Mouse (Mus musculus) erythroblast, embryonic 14.5 days (primary cell): ENCODE data around the gene Tnpo2. TPM values are rescaled to one million over a fixed set of nuclear protein-coding genes. Genes with fewer than 3 reads are reported as not detected.

ENCODE experiments used
- H3K27me3 ChIP-seq: 2 replicates; pipeline ENCODE4 v1.6.1; 2012; ENCODE audit warnings: inconsistent platforms; ENCODE audit not compliant: control insufficient read depth
- H3K36me3 ChIP-seq: 2 replicates; pipeline ENCODE4 v1.6.1; 2012; ENCODE audit warnings: mild to moderate bottlenecking, inconsistent platforms; ENCODE audit not compliant: control insufficient read depth
- H3K4me1 ChIP-seq: 2 replicates; pipeline ENCODE4 v1.6.1; 2012; ENCODE audit warnings: inconsistent platforms; ENCODE audit not compliant: control insufficient read depth
- H3K4me3 ChIP-seq: replicated peaks from 2 replicates; pipeline ENCODE3; 2012; ENCODE audit warnings: moderate library complexity, mild to moderate bottlenecking, inconsistent platforms
- H3K9me3 ChIP-seq: 2 replicates; pipeline ENCODE4 v1.6.1; 2012; ENCODE audit warnings: low read length, inconsistent platforms, mixed read lengths; ENCODE audit not compliant: control insufficient read depth
- GATA1 ChIP-seq: IDR thresholded peaks from 2 replicates; pipeline ENCODE4 v1.6.1; 2012; ENCODE audit warnings: low read length, inconsistent platforms, mixed read lengths
- TAL1 ChIP-seq: IDR thresholded peaks from 3 replicates; pipeline ENCODE4 v1.6.1; 2012; ENCODE audit warnings: low read length, inconsistent platforms, mixed read lengths
- polyA plus RNA-seq: library from polyadenylated mRNA; stranded (reverse); fragments of >175 nt; gene quantifications from 2 replicates; pipeline ENCODE4 v1.2.3, GENCODE M21; 2012

The Tnpo2 gene
- 1.7 and 1.8 TPM in 2 replicates for polyA plus RNA-seq

DNA sequence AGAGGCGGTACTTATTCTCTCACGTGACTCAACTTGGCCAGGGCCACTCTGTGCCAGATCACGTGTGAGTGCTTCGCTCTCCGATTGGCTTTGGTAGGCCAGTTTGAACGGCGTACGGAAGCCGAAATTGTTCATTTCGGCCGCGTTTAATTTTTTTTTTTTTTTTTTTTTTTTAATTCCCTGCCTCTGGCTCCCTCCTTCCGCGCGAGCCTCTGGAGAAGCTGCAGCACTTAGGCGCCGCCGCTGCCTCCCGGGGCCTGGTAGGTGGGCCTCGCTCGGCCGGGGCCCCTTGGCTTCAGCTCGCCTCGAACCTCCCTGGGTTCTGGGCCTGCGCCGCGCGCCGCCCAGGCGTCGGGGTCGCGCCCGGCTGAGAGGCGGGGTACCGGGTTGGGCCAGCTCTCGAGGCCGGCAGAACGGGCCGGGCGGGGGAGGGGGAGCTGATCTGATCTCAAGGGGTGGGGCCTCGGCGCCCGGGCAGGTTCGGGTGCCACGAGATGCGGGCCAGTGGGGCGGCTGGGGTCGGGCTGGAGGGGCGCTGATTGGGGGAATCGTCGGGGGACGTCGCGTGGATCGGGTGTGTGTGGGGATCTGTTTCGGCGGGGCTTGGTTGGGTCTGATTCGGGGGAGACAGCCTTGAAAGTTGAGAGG is at the start of gene Tnpo2:
TSS of gene Tnpo2 (plus strand) at position 198 of the 648 bp plus-strand sequence.
- Histone ChIP-seq H3K9me3 (no peaks in the 10 kb centered on the region), H3K36me3 (peaks cover 57% of the 10 kb centered on the region), H3K4me1 (peaks cover 72% of the 10 kb centered on the region), H3K4me3 (peak within 1 kb of the TSS; percentile 91), H3K27me3 (no peaks in the 10 kb centered on the region)
- no peak for TF ChIP-seq TAL1
- TF ChIP-seq GATA1, result no peak

GRCm38 (mm10) chr8:84987388-84987787 is 49.3 kb upstream of the Tnpo2 start:
- H3K27me3 ChIP-seq, result no peaks in the 10 kb centered on the region
- H3K4me1 ChIP-seq, result peaks cover 76% of the 10 kb centered on the region
- H3K4me3 ChIP-seq, result no peak overlapping the region
- H3K9me3 ChIP-seq, result no peaks in the 10 kb centered on the region
- TF ChIP-seq GATA1 (no peak), TAL1 (no peak)
- no peaks in the 10 kb centered on the region for H3K36me3 ChIP-seq

- Histone ChIP-seq H3K4me1 (peaks cover 71% of the 10 kb centered on the region), H3K9me3 (no peaks in the 10 kb centered on the region), H3K36me3 (no peaks in the 10 kb centered on the region), H3K4me3 (no peak overlapping the region), H3K27me3 (no peaks in the 10 kb centered on the region)
- TF ChIP-seq TAL1 (no peak), GATA1 (no peak)
Observed at GRCm38 (mm10) chr8:84987903-84988302, 48.8 kb upstream of the Tnpo2 start.

GRCm38 (mm10) chr8:84989311-84989731 is 47.4 kb upstream of the Tnpo2 start:
- Histone ChIP-seq H3K27me3 (no peaks in the 10 kb centered on the region), H3K9me3 (no peaks in the 10 kb centered on the region), H3K4me1 (peaks cover 60% of the 10 kb centered on the region), H3K36me3 (no peaks in the 10 kb centered on the region), H3K4me3 (peak overlapping the region; percentile 75)
- peak; percentile 37; the same call in 2 of the 3 replicates for TF ChIP-seq TAL1
- no peak for TF ChIP-seq GATA1

DNA sequence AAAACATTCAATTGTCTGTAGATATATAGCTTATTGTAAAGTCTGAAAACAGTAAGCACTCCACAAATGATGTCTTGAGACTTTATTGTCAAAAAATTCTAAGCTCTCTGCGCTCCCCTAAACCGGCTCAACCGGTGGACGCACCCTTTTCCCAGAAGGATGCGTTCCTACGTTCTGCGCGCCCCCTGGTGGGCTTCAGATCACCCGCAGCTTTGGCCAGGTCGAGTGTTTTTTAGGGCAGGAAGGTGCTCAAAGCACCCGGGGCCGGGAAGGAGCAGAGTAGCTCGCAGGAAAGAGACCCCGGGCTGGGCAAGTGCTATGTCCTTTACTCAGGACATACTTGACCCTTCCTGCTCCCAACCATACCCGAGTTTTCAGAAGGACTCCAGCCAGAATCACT is 46.9 kb upstream of the Tnpo2 start:
- no peaks in the 10 kb centered on the region for H3K9me3 ChIP-seq
- peak overlapping the region; percentile 75 for H3K4me3 ChIP-seq
- no peaks in the 10 kb centered on the region for H3K27me3 ChIP-seq
- H3K36me3 ChIP-seq, result peaks cover under 1% of the 10 kb centered on the region; the same call in 1 of the 2 replicates
- H3K4me1 ChIP-seq, result peaks cover 55% of the 10 kb centered on the region
- TF ChIP-seq TAL1 (no peak), GATA1 (no peak)

DNA sequence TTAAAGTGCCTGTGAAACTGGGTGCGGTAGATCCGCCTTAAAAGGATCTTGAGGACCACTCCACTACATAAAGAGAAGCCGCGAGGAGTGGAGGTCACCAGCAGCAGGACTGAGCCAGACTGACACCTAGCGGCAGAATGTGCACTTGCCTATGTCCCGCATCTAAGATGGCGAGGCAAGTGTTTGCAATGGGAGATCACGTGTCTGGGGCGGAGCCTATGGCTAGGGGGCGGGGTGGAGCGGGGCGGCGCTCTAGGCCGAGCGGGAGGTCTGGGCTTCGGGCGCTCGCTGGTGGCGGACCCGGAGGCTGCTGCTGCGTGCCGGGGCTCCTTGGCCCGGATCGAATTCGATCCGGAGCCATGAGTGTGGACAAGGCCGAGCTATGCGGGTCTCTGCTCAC is 46.4 kb upstream of the Tnpo2 start, which contains the start of gene Hook2:
TSS of gene Hook2 (plus strand) at position 255 of the 400 bp plus-strand sequence.
- Histone ChIP-seq H3K4me1 (peaks cover 50% of the 10 kb centered on the region), H3K27me3 (no peaks in the 10 kb centered on the region)
- TF ChIP-seq TAL1 (no peak), GATA1 (no peak)

GRCm38 (mm10) chr8:84990836-84991235 is 45.9 kb upstream of the Tnpo2 start:
- no peak for TF ChIP-seq TAL1
- no peak for TF ChIP-seq GATA1
- Histone ChIP-seq H3K4me3 (peak overlapping the region; percentile 75), H3K36me3 (peaks cover 6% of the 10 kb centered on the region; the same call in 1 of the 2 replicates), H3K27me3 (no peaks in the 10 kb centered on the region), H3K9me3 (no peaks in the 10 kb centered on the region), H3K4me1 (peaks cover 45% of the 10 kb centered on the region)

More for the DNA sequence above, 46.4 kb upstream of the Tnpo2 start, which contains the start of gene Hook2:
- Histone ChIP-seq H3K9me3 (no peaks in the 10 kb centered on the region), H3K36me3 (peaks cover 3% of the 10 kb centered on the region; the same call in 1 of the 2 replicates), H3K4me3 (peak within 1 kb of the TSS; percentile 75)

DNA sequence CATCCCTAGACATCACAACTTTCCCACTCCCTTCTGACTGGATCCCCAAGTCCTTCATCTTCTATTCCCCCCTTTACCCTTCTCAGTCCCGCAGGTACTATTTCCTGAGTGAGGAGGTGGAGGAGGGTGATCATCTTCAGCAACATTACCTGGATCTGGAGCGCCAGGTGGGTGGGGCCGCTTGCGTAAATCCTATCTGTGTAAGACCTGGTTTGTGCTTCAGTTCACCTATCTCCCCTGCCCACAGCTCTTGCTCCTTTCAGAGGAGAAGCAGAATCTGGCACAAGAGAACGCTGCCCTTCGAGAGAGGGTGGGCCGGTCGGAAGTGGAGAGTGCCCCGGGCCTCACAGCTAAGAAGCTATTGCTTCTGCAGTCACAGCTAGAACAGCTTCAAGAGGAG is 42.3 kb upstream of the Tnpo2 start:
- TF ChIP-seq TAL1, result no peak
- no peak for TF ChIP-seq GATA1
- H3K9me3 ChIP-seq, result no peaks in the 10 kb centered on the region
- H3K27me3 ChIP-seq, result no peaks in the 10 kb centered on the region
- H3K36me3 ChIP-seq, result peaks cover 9% of the 10 kb centered on the region; the same call in 1 of the 2 replicates
- H3K4me3 ChIP-seq, result no peak overlapping the region
- H3K4me1 ChIP-seq, result peaks cover 34% of the 10 kb centered on the region

DNA sequence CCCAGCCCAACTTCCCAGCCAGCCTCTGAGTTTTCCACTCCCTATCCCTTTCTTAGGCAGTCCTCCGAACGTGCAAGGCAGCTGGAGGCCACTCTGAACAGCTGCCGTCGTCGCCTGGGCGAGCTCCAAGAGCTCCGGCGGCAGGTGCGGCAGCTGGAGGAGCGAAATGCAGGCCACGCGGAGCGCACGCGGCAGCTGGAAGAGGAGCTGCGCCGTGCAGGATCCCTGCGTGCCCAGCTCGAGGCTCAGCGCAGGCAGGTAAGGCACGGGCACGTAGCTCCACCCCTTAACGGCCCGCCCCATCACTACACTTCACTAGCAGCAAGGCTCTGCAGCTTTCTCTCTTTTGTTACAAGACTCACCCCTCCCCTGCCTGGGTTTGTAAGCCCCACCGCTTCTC is 41.0 kb upstream of the Tnpo2 start:
- H3K4me1 ChIP-seq, result peaks cover 22% of the 10 kb centered on the region
- no peak for TF ChIP-seq GATA1
- no peak for TF ChIP-seq TAL1
- H3K9me3 ChIP-seq, result no peaks in the 10 kb centered on the region
- H3K4me3 ChIP-seq, result no peak overlapping the region
- peaks cover 9% of the 10 kb centered on the region; the same call in 1 of the 2 replicates for H3K36me3 ChIP-seq
- no peaks in the 10 kb centered on the region for H3K27me3 ChIP-seq
